13 mouse cellular contexts compared by ENCODE assay signal in genomic region chr11:51565062-51565461, GRCm38 (mm10). TPM values are rescaled to one million over a fixed set of nuclear protein-coding genes. Genes with fewer than 3 reads are reported as not detected.
DNase-seq lines count a peak whose midpoint lies in the region; ATAC-seq and TF ChIP-seq lines count a peak whose summit lies in the region.
"Had no signal": no experiment of that assay in that cellular context is flagged by ENCODE, and none has a peak within 500 bp of the region (broad histone marks: within the 10 kb centered on the region; RNA-seq: fewer than 3 reads in every experiment).

No protein-coding gene starts in this region.

- no peak overlapping the region for H3K9ac ChIP-seq in stomach, postnatal 0 days (ENCODE audit: low read length)
- H3K9ac ChIP-seq: hindbrain, embryonic 13.5 days; limb, embryonic 12.5 days had no signal

- peak; percentile 42 to 54 for DNase-seq in spleen, postnatal 36 days (ENCODE audit: low spot score in 2 of 2)
- DNase-seq in spleen, postnatal 14 days (ENCODE audit: low spot score in 2 of 2) = no peak
- DNase-seq in kidney, postnatal 10 days = peak; percentile 56
- DNase-seq in stomach, postnatal 0 days (ENCODE audit: low spot score) = no peak
- no peak for DNase-seq in gastrocnemius, adult 2 months
- no peak for DNase-seq in heart, adult 9 months (ENCODE audit: low spot score in 2 of 2)
- DNase-seq in urinary bladder, adult 2 months (ENCODE audit: low spot score) = no peak
- DNase-seq: adrenal gland, adult 8-10 months; gastrocnemius, postnatal 14 days; thymus, postnatal 4 days had no signal

- intact Hi-C loops in gastrocnemius, adult 2 months (cut with DNase I) = no loop called here

- ATAC-seq in hematopoietic stem cell, adult 5-6 weeks (replicated peaks in 1 of 2; ENCODE audit: insufficient read depth in 1 of 2, low FRiP score in 2 of 2, low TSS enrichment in 1 of 2, low read depth in 1 of 2, poor library complexity in 2 of 2, severe bottlenecking in 2 of 2) = peak; percentile 99
- ATAC-seq in stomach, postnatal 0 days (ENCODE audit: low FRiP score, low TSS enrichment) = peak; percentile 60; the same call in 1 of the 2 replicates

- no peaks in the 10 kb centered on the region for H3K9me3 ChIP-seq in stomach, postnatal 0 days (ENCODE audit: control insufficient read depth, low read length)
- H3K9me3 ChIP-seq: hindbrain, embryonic 13.5 days; limb, embryonic 12.5 days had no signal

- no peaks in the 10 kb centered on the region for H3K36me3 ChIP-seq in stomach, postnatal 0 days (ENCODE audit: control insufficient read depth, insufficient read depth, low read length)
- H3K36me3 ChIP-seq: hindbrain, embryonic 13.5 days had no signal

- no peak overlapping the region for H3K4me3 ChIP-seq in stomach, postnatal 0 days (ENCODE audit: low read depth, low read length)
- H3K4me3 ChIP-seq in gastrocnemius, adult 2 months = no peak overlapping the region
- H3K4me3 ChIP-seq: hindbrain, embryonic 13.5 days; limb, embryonic 12.5 days had no signal

- H3K27me3 ChIP-seq in stomach, postnatal 0 days (ENCODE audit: control insufficient read depth, insufficient read depth, low read length) = no peaks in the 10 kb centered on the region
- H3K27me3 ChIP-seq: hindbrain, embryonic 13.5 days; limb, embryonic 12.5 days had no signal

- no peak overlapping the region for H3K27ac ChIP-seq in stomach, postnatal 0 days (replicated peaks)
- no peak overlapping the region for H3K27ac ChIP-seq in gastrocnemius, adult 2 months
- H3K27ac ChIP-seq: hindbrain, embryonic 13.5 days; limb, embryonic 12.5 days had no signal

- H3K4me1 ChIP-seq in stomach, postnatal 0 days (replicated peaks; ENCODE audit: control insufficient read depth, insufficient read depth) = no peaks in the 10 kb centered on the region
- H3K4me1 ChIP-seq: hindbrain, embryonic 13.5 days; limb, embryonic 12.5 days had no signal

- no peak overlapping the region for H3K4me2 ChIP-seq in stomach, postnatal 0 days (replicated peaks; ENCODE audit: low read depth)
- H3K4me2 ChIP-seq: hindbrain, embryonic 13.5 days; limb, embryonic 12.5 days had no signal

- no peak for TF ChIP-seq EP300 in stomach, postnatal 0 days (optimal IDR thresholded peaks at IDR 0.05)

- no peak for TF ChIP-seq CTCF in stomach, postnatal 0 days (IDR thresholded peaks at IDR 0.05; ENCODE audit: low read depth)
- TF ChIP-seq CTCF in gastrocnemius, adult 2 months (IDR thresholded peaks at IDR 0.05) = no peak

- WGBS in stomach, postnatal 0 days = 66% methylated on average over 3 of the region's 3 CpGs

RNA-seq across cellular contexts. Expression of gene Phykpl, which starts 19.5 kb away (rescaled TPM):
- 13.7 and 22.3 TPM in 2 replicates for total RNA-seq in hematopoietic stem cell, adult 5-6 weeks (2017)
- 13.3 and 14.0 TPM in 2 replicates for polyA plus RNA-seq in stomach, postnatal 0 days (2015; fragmentation: Nextera tagmentation; extraction: Ambion mirVana)
- total RNA-seq in gastrocnemius, adult 2 months (2021) = 10 to 100 TPM; 15.5 to 15.8 TPM
- 14.3 and 19.3 TPM in 2 replicates for polyA plus RNA-seq in urinary bladder, adult 2 months (2012; rRNA removed)

RNA-seq across cellular contexts. Expression of gene Hnrnpab, which starts 41.6 kb away (rescaled TPM):
- total RNA-seq in hematopoietic stem cell, adult 5-6 weeks (2017) = 761 and 1,232 TPM in 2 replicates
- polyA plus RNA-seq in stomach, postnatal 0 days (2015; fragmentation: Nextera tagmentation; extraction: Ambion mirVana) = 204 and 215 TPM in 2 replicates
- 100 to 1,000 TPM in 1 of 2 experiments, 10 to 100 TPM in 1; 95.0 to 112 TPM for total RNA-seq in gastrocnemius, adult 2 months (2021)
- 198 and 201 TPM in 2 replicates for polyA plus RNA-seq in urinary bladder, adult 2 months (2012; rRNA removed)

RNA-seq across cellular contexts. Expression of gene Nhp2, which starts 54.5 kb away (rescaled TPM):
- total RNA-seq in hematopoietic stem cell, adult 5-6 weeks (2017) = 64.8 and 83.2 TPM in 2 replicates
- 134 and 144 TPM in 2 replicates for polyA plus RNA-seq in stomach, postnatal 0 days (2015; fragmentation: Nextera tagmentation; extraction: Ambion mirVana)
- total RNA-seq in gastrocnemius, adult 2 months (2021) = 10 to 100 TPM; 24.9 to 25.7 TPM
- polyA plus RNA-seq in urinary bladder, adult 2 months (2012; rRNA removed) = 48.8 and 55.7 TPM in 2 replicates

Comparison
In these comparisons a context has a peak if more than half of its experiments do, and no peak if none do; other contexts are left out.
1. DNase-seq: peak in spleen, postnatal 36 days (2 of 2) and kidney, postnatal 10 days (single experiment); none in spleen, postnatal 14 days (0 of 2), stomach, postnatal 0 days (single experiment), gastrocnemius, adult 2 months (single experiment), heart, adult 9 months (0 of 2) and urinary bladder, adult 2 months (single experiment).